Mouse (Mus musculus) testis, postnatal 14 days (tissue): Measurements from ENCODE around the gene Ppp2r2c.
A peak's percentile ranks its signal among the peaks of the same experiment; 100 is the strongest.

ENCODE experiments used
- DNase-seq: peaks from one replicate; pipeline ENCODE4 v3.0.0; 2021; ENCODE audit warnings: low spot score

Gene Ppp2r2c

DNA sequence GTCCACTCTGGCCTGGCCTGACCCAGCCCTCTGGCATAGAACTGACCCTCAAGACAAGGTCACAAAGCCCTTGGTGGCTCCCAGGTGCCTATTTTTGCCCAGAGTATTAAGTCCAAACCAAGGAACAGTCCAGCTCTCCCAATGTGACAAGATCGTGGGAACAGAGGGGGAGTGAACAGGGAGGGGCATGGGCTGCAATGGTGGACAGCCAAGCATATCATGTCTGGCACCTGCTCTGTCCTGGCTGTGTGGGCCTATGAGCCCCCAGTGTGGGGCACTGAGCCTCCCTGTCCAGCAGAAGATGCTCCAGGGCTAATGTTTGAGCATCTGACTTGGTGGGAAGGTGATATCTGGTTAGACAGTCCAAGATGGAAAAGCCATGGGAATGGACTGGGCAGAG, 118.3 kb downstream of the Ppp2r2c start:
- no peak for DNase-seq

DNA sequence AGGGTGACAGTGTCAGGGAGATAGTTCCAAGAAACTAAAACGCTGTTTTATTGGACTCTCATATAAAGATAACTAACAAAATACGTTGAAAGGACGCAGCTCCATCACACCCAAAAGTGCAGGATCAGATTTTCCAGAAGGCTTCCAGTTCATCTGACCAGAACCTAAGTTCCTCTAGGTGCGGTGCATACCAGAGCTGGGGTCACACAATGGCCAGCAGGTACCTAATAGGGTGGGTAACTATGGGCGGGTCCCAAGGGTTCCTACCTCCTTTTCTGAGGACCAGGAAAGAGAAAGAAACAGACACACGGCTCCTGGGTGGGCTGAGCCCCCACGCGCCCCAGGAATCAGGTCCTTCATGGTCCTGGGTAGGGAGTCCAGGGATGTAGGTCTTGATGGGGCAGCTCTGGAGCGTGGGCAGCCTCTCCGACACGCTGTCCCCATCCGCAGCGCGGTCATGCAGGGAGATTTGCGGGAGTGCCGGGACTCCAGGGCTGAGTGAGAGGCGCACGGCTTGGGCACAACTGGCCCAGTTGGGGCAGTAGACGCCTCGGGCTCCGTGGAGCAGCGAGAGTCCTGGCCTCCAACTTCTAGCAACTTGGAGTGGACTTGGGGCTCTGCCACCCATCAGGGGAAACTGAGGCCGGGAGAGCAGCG, 119.9 kb downstream of the Ppp2r2c start:
- DNase-seq: peak; percentile 12

DNA sequence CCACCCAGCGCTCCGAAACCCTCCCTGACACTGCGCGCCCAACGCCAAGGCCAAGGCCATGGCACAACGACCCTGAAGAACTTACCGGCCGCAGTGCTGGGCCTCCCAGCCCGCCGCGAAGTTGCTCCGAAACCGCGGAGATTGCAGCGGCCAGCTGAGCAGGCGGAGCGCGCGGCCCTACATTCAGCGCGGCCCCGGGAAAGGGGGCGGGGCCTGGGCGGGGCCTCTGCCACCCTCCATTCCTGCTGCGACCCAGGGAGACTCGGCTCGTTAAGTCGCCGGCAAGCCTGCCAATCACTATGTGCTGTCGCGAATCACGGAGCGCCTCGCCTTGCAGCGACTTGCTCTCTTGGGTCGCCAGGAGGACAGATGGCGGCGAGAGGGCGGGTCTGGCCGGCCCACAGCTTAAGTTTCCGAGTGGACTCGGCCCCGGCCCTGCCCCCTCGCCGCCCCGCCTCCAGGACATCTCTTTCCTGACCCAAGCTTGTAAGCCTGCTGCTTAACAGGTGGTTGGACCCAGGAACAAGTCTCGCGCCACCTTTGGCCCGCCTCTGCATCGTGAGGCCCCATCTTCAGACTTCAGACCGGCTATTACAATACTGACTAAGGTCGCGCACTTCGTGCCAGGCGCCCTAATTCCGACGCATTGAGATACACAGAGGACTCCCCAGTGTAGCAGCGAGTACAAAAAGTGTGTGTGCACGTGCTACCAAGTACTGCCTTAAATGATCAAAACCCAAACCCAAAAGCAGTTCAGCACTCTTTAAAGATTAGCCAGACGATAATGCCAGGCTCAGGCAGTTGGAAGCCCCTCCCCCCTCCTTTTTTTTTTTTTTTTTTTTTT, 120.7 kb downstream of the Ppp2r2c start, which contains the start of gene Wfs1:
Wfs1 (minus strand) TSS at position 425 of the 844 bp plus-strand sequence.
- peak; percentile 95 for DNase-seq

DNA sequence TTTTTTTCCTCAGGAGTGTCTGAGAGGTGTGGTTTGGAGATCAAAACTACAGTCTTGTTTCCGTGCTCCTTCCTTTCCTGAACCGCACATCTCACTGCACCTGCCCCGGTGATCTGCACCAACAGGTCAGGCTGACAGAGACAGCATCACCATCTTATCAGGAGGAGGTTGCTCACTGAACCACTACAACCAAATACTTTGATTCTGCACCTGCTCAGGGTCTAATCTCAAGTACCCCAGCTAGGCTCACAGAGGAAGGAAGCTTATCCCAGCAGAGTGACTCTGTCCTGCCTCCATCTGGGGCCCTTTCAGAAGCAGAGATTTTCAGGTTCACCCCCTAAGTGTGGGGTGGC, 121.3 kb downstream of the Ppp2r2c start:
- DNase-seq: no peak

DNA sequence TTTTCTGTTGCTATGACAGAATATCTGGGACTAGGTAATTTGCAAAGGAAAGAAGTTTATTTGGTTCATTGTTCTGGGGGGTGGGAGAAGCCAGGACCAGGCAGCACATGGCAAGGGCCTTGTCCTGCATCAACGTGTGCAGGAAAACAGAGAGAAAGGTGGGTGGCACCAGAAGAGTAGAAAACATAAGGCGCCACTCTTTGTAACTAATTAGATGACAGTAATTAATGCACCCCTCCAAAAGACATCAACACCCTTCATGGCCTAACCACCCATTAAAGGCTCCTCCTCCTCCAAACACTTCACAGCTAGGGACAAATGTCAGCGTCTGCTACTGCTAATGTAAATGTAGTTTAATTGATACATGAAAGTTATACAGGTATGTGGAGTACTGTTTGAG, 121.9 kb downstream of the Ppp2r2c start:
- DNase-seq: no peak

DNA sequence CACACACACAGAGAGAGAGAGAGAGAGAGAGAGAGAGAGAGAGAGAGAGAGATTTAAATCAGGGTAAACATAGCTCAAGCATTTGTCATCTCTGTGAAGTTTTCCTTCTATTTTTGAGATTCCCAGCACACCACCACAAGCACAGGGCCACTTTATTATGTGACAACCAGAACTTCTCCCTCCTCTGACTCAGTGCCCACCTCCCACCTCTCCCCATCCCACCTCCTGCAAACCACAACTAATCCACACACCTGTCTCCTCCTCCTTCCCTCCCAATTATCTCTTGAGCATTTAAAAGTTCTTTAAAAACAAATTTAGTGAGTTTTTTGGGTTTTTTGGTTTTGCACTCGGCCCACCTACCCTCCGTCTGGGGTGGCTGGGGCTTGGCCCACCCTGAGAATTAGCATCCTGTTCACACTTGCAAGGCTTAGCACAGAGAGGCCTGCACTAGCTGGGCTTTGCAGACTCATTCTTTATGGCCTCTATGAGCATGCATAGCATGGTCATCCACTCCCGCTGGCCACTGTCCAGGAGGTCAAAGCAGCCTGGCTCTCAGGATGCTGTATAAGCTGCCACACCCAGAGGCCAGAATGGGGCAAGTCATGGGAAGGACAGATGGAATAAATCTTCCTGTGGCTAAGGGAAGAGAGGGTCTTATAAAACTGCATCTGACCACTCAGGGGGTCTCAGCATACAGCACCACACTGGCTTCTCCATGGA, 122.5 kb downstream of the Ppp2r2c start:
- no peak for DNase-seq

DNA sequence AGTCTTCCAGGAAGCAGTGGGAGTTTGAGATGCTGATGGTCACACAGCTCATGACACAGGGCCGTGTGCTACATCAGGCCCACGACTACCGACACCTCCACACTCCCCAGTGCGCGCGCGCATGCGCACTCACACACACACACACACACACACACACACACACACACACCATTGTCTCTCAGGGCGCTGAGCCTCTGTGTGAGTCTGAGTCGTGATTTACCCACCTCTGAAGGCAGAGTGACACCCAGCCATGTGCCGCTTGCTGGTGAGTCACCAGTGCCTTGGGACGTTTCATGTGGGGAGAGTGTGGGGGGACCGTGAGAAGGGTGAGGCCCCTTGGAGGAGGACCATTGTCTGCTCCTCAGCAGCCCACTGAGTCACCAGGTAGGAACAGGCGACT, 128.1 kb downstream of the Ppp2r2c start:
- no peak for DNase-seq

DNA sequence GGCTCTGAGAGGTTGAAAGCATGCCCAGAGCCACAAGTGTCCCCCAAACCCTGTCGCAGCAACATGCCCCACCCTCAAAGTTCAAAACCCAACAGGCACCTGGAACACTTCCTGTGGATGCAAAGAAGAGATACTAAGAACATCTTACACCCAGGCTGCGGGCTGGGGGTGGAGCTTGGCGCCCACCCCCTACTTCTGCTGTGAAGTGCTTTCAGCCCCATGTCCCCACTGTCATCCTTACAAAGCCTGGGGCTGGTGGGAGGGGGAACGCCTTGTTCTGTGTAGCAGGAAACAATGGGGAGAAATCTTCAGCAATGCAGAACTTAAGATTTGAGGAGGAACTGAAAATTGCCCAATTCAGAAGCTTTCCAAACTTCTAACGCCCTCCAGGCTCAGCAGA, 129.7 kb downstream of the Ppp2r2c start:
- DNase-seq: no peak

DNA sequence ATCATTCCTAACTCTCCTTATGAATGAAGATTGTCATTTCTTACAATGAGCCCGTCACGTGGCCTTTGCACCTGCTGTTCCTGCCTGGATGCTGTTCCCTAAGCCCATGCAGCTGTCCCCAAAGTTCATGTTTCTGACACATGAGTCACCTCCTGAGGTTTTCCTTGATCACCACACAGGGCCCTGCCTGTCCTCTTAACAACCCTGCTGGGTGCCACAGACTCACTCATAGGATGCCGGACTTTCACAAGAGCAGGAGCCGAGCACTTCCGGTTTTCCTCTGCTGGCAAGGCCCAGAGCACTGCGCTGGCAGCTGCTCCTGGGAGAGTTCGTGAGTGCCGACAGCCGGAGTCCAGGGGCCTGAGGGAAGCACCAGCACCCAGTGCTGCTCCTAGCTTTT, 132.7 kb downstream of the Ppp2r2c start:
- no peak for DNase-seq

DNA sequence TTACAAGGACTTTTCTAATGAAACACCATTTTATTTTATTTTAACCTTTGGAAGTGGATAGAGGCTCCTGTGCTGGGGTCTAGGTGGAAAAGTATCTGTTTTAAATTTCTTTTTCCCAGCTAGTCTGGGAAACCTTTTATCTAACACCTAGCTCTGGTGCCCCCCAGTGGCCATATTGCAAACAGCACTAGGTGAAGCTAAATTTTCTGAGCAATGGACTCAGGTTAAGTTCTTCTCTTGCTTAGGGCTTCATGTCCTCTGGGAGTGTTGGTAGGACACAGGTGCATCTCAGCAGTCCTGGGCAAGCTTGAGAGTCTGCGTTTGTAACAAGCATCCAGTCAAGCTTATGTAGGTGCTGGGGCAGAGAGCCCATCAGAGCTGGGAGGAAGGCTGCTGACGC, 133.7 kb downstream of the Ppp2r2c start:
- DNase-seq: peak; percentile 48
